Mouse (Mus musculus) forebrain, embryonic 16.5 days (tissue): ENCODE data around the gene Llgl2. TPM values are rescaled to one million over a fixed set of nuclear protein-coding genes. Genes with fewer than 3 reads are reported as not detected.

Source experiments
- ATAC-seq: fragments of 200-750 bp; cut with Nextera tagmentation; 2 replicates; pipeline ENCODE4 v1.8.0; 2017; ENCODE audit warnings: mild to moderate bottlenecking, moderate library complexity
- H3K27ac ChIP-seq: fragments of 300-500 bp; sonication (generic); 2 replicates; pipeline ENCODE4 v1.5.1; 2014; ENCODE audit warnings: low read length, control low read depth
- H3K27me3 ChIP-seq: fragments of 300-500 bp; sonication (generic); replicated peaks from 2 replicates; pipeline ENCODE4 v1.6.1; 2014; ENCODE audit warnings: low read length; ENCODE audit not compliant: control insufficient read depth, insufficient read depth
- H3K36me3 ChIP-seq: fragments of 300-500 bp; sonication (generic); 2 replicates; pipeline ENCODE4 v1.6.1; 2014; ENCODE audit not compliant: control insufficient read depth, insufficient read depth
- H3K4me1 ChIP-seq: fragments of 300-500 bp; sonication (generic); replicated peaks from 2 replicates; pipeline ENCODE4 v1.6.1; 2014; ENCODE audit warnings: low read length; ENCODE audit not compliant: control insufficient read depth, insufficient read depth
- H3K4me2 ChIP-seq: fragments of 300-500 bp; sonication (generic); 2 replicates; pipeline ENCODE4 v1.6.1; 2014; ENCODE audit warnings: mild to moderate bottlenecking, low read length, control low read depth
- H3K4me3 ChIP-seq: fragments of 300-500 bp; sonication (generic); replicated peaks from 2 replicates; pipeline ENCODE4 v1.5.1; 2014; ENCODE audit warnings: mild to moderate bottlenecking, low read length, control low read depth
- H3K9ac ChIP-seq: fragments of 300-500 bp; sonication (generic); replicated peaks from 2 replicates; pipeline ENCODE4 v1.6.1; 2014; ENCODE audit warnings: low read depth, low read length, control low read depth
- H3K9me3 ChIP-seq: fragments of 300-500 bp; sonication (generic); 2 replicates; pipeline ENCODE4 v1.6.1; 2016; ENCODE audit warnings: low read length; ENCODE audit not compliant: control insufficient read depth
- WGBS: fragments of 180-500 bp; shearing (Covaris S2); extraction: QIAGEN DNeasy Blood & Tissue Kit; methylation state at CpG from one replicate; pipeline ENCODE4 v1.1.7; 2014; 5-methylcytosine and 5-hydroxymethylcytosine counted together
- polyA plus RNA-seq: library from polyadenylated mRNA; unstranded; fragments of >200 nt; fragmentation: Nextera tagmentation; extraction: Ambion mirVana; gene quantifications from 2 replicates; pipeline ENCODE4 v1.2.1, GENCODE M21; 2015

Llgl2 gene
- polyA plus RNA-seq, 1 experiment from 2014 or later, result 1.3 TPM

DNA sequence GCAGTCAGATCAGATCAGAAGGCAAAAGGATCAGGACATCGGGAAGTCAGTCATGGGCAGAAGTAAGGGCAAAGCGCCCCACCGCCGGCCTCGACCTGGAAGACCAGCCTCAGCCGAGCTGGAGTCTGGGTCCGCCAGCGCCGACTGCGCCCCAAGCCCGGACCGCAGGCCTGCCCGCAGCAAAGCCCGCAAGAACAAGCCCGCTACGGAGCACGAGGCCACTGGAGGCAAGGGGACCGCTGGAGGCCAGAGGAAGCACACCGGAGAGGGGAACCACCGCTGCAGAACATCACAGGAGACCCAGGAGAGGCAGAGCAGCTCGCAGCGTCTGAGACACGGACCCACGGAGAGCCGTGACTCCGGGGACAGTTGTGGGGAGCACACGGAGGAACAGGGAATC lies 34.5 kb downstream of the Llgl2 start, which contains the start of gene Myo15b:
Myo15b (plus strand) TSS at position 53 of the 400 bp plus-strand sequence.
- H3K4me1 ChIP-seq, result peaks cover 10% of the 10 kb centered on the region
- no peaks in the 10 kb centered on the region for H3K9me3 ChIP-seq
- peak within 1 kb of the TSS; percentile 52 for H3K4me2 ChIP-seq
- peak within 1 kb of the TSS; percentile 36 for H3K4me3 ChIP-seq
- H3K9ac ChIP-seq, result 0 out of 2 replicates have a peak within 1 kb of the TSS, but pooled peaks have one; percentile 39
- no peaks in the 10 kb centered on the region for H3K36me3 ChIP-seq
- ATAC-seq, result no peak
- peaks cover 40% of the 10 kb centered on the region for H3K27me3 ChIP-seq
- WGBS, result 11% methylated on average over 27 of the region's 27 CpGs
- H3K27ac ChIP-seq, result no peak within 1 kb of the TSS

DNA sequence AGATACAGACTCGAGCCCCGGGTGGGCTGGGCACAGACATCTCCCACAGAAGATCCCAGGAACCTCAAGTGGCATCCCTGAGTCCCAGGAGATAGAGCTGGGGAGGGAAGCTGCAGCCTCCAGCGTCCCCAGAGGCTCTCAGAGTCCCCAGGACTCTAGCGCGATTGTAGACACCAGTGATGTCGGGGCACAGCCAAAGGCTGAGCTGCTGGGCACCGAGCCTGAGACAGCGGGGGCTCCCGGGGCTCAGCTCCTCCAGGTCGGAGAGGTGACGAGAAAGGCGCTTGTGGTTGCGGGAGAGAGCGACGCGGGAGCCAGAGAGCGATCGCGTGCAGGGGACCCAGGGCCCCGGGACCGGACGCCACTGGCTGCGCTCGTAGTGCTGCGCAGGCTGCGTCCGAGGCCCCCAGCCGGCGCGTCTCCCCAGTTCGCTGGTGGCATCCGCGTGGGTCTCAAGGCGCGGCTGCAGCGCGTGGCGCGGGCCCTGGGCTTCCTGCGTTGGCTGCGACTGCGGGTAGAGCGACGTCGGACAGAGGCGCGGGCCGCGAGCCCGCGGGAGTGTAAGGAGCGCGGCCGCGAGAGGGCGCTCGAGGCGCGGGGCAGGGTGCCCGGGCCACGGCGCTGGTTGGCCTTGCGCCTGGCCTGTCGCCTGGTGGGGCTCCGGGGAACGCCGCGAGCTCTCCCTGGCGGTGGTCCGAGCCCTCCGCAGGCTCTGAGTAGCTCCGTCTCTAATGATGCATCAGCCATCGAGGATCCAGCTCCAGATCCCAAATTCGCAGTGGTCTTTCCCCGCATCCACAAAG lies 35.5 kb downstream of the Llgl2 start:
- Histone ChIP-seq H3K9ac (0 out of 2 replicates have a peak overlapping the region, but pooled peaks have one; percentile 39), H3K27ac (no peak overlapping the region), H3K4me2 (peak overlapping the region; percentile 52), H3K36me3 (no peaks in the 10 kb centered on the region), H3K27me3 (peaks cover 40% of the 10 kb centered on the region), H3K4me1 (peaks cover 10% of the 10 kb centered on the region), H3K9me3 (no peaks in the 10 kb centered on the region), H3K4me3 (peak overlapping the region; percentile 36)
- peak; percentile 85 for ATAC-seq
- 1% methylated on average over 74 of the region's 75 CpGs for WGBS

DNA sequence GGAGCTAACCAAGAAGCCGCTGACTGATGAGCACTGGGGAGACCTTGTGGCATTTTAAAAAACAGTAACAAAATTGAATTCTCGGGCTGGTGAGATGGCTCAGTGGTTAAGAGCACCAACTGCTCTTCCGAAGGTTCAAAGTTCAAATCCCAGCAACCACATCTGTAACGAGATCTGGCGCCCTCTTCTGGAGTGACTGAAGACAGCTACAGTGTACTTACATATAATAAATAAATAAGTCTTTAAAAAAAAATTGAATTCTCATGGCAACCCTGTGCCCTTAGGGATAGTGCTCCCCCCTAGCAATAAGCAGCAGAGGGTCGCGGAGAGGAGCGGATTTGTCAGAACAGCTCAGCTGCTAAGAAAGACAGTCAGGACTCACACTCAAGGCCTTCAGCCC lies 40.0 kb downstream of the Llgl2 start:
- Histone ChIP-seq H3K4me2 (no peak overlapping the region), H3K27me3 (peaks cover 25% of the 10 kb centered on the region), H3K36me3 (no peaks in the 10 kb centered on the region), H3K4me1 (peaks cover 10% of the 10 kb centered on the region), H3K9ac (no peak overlapping the region), H3K4me3 (no peak overlapping the region), H3K27ac (no peak overlapping the region), H3K9me3 (no peaks in the 10 kb centered on the region)
- no peak for ATAC-seq
- WGBS, result 87% methylated on average over 8 of the region's 8 CpGs

DNA sequence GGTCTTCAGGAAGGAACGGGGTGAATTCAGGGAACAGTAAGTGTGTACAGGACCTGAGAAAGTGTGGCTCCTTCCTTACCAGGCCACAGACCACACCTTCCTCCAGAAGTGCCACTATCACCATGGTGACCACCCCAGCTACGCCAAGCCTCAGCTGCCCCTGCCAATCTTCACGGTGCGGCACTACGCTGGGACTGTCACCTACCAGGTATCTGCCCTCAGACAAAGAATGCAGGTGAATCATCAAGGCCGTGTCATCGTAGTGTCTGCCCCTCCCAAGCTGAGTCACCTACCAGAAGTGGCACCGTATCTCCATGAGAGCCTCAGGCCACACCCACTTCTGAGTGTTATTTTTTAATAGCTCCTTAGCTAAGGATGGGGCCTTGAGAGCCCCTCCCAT lies 45.5 kb downstream of the Llgl2 start:
- Histone ChIP-seq H3K4me2 (no peak overlapping the region), H3K4me3 (no peak overlapping the region), H3K27me3 (no peaks in the 10 kb centered on the region), H3K9ac (no peak overlapping the region), H3K4me1 (no peaks in the 10 kb centered on the region), H3K27ac (no peak overlapping the region), H3K9me3 (no peaks in the 10 kb centered on the region), H3K36me3 (no peaks in the 10 kb centered on the region)
- 83% methylated on average over 8 of the region's 8 CpGs for WGBS
- ATAC-seq, result no peak

DNA sequence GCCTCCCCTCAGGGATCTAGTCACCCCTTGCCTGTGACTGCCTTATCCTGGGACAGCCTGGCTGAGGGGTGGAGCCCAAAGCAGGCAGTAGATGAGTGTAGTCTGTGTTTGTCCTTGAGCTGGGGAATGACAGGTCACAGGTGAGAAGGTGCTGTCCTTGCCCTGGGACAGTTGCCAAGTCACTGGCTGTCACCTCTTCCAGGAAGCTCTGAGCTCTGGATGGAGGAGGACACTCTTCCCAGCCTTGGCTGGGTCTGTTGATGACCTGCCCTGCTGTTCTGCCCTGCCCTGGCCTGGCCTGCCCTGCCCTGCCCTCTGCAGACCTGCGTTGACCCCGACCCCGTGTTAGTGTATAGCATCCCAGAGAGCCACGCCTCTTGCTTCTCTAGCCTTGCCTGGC lies 48.6 kb downstream of the Llgl2 start:
- Histone ChIP-seq H3K36me3 (no peaks in the 10 kb centered on the region), H3K9me3 (no peaks in the 10 kb centered on the region), H3K4me2 (no peak overlapping the region), H3K9ac (no peak overlapping the region), H3K4me1 (no peaks in the 10 kb centered on the region), H3K27ac (no peak overlapping the region), H3K27me3 (no peaks in the 10 kb centered on the region), H3K4me3 (no peak overlapping the region)
- WGBS, result 79% methylated on average over 4 of the region's 4 CpGs
- no peak for ATAC-seq

DNA sequence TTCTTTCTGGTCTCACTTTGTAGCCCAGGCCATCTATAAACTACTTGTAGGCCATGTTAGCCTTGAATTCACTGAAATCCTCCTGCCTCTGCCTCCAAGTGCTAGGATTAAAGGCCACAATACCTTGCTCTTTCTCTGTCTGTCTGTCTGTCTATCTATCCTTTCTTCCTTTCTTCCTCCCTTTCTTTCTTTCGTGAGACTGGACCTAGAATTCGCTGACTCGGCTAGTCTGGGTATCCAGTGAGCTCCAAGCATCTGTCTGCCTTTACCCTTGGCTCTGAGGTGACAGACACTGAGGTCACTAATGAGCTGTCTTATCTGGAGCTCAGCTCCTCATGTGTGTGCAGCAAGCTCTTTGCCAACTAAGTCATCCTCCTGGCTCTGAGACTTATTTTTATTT lies 52.1 kb downstream of the Llgl2 start:
- no peak for ATAC-seq
- H3K9ac ChIP-seq, result no peak overlapping the region
- H3K27me3 ChIP-seq, result no peaks in the 10 kb centered on the region
- no peaks in the 10 kb centered on the region for H3K9me3 ChIP-seq
- H3K4me1 ChIP-seq, result no peaks in the 10 kb centered on the region
- H3K4me2 ChIP-seq, result no peak overlapping the region
- WGBS, result 96% methylated on average over 3 of the region's 3 CpGs
- H3K36me3 ChIP-seq, result no peaks in the 10 kb centered on the region
- H3K27ac ChIP-seq, result no peak overlapping the region
- no peak overlapping the region for H3K4me3 ChIP-seq

DNA sequence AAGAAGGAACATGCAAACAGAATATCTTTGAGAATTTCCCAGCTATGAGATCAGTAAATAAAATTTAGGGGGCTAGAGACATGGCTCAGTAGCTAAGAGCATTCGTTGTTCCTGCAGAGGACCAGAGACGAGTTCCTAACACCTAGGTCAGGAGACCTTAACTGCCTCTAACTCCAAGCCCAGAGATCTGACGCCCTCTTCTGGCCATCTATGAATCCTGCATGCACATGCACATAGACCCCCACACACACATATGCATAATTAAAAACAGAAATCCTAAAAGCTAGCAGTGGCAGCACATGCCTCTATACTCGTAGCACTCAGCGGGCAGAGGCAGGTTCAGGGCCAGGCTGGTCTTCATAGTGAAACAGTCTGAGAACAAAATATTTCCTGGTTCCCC lies 52.6 kb downstream of the Llgl2 start:
- H3K4me2 ChIP-seq, result no peak overlapping the region
- no peak overlapping the region for H3K27ac ChIP-seq
- WGBS, result 84% methylated on average over 5 of the region's 5 CpGs
- no peak overlapping the region for H3K4me3 ChIP-seq
- no peaks in the 10 kb centered on the region for H3K27me3 ChIP-seq
- no peak for ATAC-seq
- H3K9ac ChIP-seq, result no peak overlapping the region
- no peaks in the 10 kb centered on the region for H3K36me3 ChIP-seq
- no peaks in the 10 kb centered on the region for H3K4me1 ChIP-seq
- H3K9me3 ChIP-seq, result no peaks in the 10 kb centered on the region

DNA sequence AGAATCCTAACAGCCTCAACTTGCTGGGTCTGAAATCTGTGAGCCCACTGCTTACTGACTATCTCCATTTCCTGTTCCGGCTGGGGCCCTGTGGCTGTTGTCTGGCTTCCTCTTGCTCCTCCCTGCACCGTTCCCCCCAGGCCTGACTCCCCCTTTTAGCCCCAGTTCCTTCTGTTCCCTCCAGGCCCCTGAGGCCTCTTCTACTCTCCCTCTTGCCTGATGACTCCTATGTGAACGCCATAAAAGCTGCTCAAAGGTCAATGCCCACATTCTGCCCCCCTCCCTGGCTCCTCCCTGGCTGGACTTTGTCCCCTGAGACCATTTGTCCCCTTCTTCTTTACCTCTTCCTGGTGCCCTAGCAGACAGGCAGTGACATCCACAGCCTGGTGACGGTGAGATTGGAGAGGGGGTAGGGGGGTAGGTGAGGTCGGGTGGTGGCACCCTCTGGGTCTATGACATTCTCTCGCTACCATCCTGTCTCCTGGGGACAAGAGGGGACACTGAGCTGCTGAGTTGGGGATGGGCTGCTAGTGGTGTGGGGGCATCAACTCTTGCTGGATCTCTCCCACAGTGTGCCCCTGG lies 53.4 kb downstream of the Llgl2 start:
- H3K9me3 ChIP-seq, result no peaks in the 10 kb centered on the region
- H3K27me3 ChIP-seq, result no peaks in the 10 kb centered on the region
- no peaks in the 10 kb centered on the region for H3K4me1 ChIP-seq
- no peak overlapping the region for H3K4me3 ChIP-seq
- no peak for ATAC-seq
- H3K9ac ChIP-seq, result no peak overlapping the region
- no peaks in the 10 kb centered on the region for H3K36me3 ChIP-seq
- 80% methylated on average over 6 of the region's 6 CpGs for WGBS
- no peak overlapping the region for H3K4me2 ChIP-seq
- no peak overlapping the region for H3K27ac ChIP-seq

DNA sequence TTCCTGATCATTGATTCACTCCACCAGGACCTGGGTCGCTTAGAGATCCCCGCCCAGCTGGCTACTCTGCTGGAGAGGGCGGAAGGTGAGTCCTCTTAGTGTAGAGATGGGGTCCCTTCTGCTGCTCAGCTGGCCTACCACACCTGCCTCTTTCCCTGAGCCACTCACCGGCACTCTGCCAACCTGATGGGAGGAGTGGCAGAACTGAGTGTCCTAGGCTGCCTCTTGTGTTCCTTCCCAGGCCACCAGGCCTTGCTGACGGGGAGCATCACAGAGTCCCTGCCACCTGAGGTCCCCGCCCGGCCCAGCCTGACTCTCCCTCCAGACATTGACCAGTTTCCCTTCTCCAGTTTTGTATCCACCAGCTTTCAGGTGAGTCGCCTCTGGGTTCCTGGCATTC lies 54.2 kb downstream of the Llgl2 start:
- Histone ChIP-seq H3K4me2 (no peak overlapping the region), H3K36me3 (no peaks in the 10 kb centered on the region), H3K9ac (no peak overlapping the region), H3K9me3 (no peaks in the 10 kb centered on the region), H3K27ac (no peak overlapping the region), H3K27me3 (no peaks in the 10 kb centered on the region), H3K4me1 (no peaks in the 10 kb centered on the region), H3K4me3 (no peak overlapping the region)
- no peak for ATAC-seq
- WGBS, result 75% methylated on average over 8 of the region's 8 CpGs
